Mouse (Mus musculus) heart, adult 2 months (tissue): ENCODE data around the gene Rbm8a2.

Experiments
- CTCF ChIP-seq: fragments of 200-600 bp; IDR thresholded peaks from 2 replicates; pipeline ENCODE4 v1.8.1; 2022; ENCODE audit warnings: antibody characterized with exemption, mild to moderate bottlenecking, moderate library complexity
- EP300 ChIP-seq: fragments of 200-500 bp; IDR thresholded peaks from 2 replicates; pipeline ENCODE4 v1.6.1; 2011; ENCODE audit warnings: low read depth, low read length, control low read depth; ENCODE audit not compliant: insufficient read depth
- POLR2A ChIP-seq: fragments of 200-500 bp; IDR thresholded peaks from 2 replicates; pipeline ENCODE4 v1.6.1; 2011; ENCODE audit warnings: mild to moderate bottlenecking, low read depth, low read length, control low read depth; ENCODE audit not compliant: insufficient read depth

- TF ChIP-seq POLR2A, result no peak
- TF ChIP-seq CTCF, result no peak
- TF ChIP-seq EP300, result no peak
Measured at GRCm38 (mm10) chr1:175967004-175967745, 11.7 kb downstream of the Rbm8a2 start.
